Mouse (Mus musculus) heart, postnatal 10 days (tissue): ENCODE measurements at regions not wholly inside any gene's neighbourhood (a gene's known extent, or its start where the extent isn't known, plus 50 kb on each side); places are given as distances from the start of the nearest gene placed in this dataset.

Experiments used
- DNase-seq, 2 experiments: peaks; one replicate each; pipeline ENCODE4 v3.0.0; 2021
- intact Hi-C: fragments of 180-260 bp; cut with DNase I; formaldehyde crosslinking; loops from one replicate; pipeline ENCODE4 v1.15.1; 2025

DNA sequence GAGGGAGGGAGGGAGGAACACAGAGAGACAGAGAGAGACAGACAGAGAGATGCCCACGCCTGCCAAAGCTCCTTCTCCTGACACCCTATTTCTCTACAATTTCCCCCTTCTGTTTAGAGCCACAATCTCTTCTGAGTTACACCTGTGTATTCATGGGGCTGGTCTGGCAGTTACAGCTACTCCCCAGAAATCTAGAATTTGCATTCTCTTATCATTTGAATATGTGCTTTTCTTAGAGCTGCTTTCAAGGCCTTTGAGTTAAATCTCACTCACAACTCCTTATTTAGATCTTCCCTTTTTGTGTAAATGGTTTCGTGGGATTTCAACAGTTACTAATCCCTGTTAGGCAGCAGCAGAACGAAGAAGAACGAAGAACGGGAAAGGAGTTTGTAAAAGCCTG lies 55.0 kb upstream of the Cdkn2b start:
- intact Hi-C loops, result no loop called here
- no peak for DNase-seq

DNA sequence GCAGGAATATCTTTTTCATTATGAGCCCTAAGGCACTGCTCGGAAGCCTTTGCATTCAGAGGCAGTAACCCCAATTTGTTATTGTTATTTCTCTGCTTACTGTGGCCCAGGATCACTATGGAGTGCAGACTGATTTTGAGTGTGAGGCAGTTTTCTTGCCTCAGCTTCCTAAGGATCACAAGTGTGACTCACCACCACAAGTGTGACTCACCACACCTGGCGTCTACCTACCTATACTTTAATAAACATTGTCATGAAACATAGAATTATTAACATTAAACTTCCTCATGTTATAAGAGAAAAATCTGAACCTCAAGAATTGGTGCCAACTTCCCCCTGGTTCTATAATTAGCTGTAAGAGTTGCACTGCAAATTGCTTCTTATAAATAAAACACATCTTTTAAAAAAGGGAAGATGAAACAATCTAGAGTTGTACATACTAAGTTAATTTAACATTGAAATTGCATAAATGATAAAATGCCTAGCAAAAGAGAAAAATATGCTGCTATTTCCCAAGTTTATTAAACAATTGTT lies 52.4 kb upstream of the Cdkn2b start:
- intact Hi-C loops, result no loop called here
- no peak for DNase-seq

DNA sequence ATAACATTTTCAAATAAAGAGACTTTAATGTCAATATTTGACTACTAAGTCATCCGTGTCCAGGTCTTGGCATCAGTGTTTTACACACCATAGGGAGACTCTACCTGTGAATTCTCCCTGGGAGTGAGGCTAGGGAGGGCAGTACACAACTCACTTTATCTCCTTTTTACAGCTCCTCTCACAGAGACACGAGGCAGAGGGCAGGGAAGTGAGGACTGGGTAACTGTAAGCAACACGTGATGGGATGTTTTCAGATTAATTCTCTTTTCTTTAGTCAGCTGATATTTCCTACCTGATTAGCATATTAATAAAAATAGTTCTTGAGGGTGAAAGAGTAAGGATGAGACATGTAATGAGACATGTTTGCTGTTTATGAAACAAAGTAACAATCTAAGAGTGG lies 51.8 kb upstream of the Cdkn2b start:
- DNase-seq, result no peak
- intact Hi-C loops, result no loop called here

DNA sequence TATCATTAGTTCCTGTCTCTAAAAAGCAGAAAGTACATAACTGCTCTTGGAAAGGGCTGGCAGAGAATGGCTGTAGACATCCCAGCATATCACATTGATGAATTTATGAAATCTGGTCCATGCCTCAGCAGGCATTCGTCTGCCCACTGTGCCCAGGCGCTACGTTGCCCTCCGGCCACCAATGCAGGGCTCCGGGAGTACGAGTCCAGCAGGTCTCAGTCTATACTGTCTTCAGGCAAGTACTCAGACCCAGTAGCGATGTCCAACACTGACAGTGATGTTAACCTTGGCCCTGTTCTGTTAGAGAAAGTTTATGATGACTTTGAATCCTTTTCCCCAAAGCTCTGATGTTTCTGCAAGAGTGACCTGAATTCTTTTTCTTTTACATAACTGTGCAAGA lies 50.5 kb upstream of the Cdkn2b start:
- DNase-seq, result no peak
- intact Hi-C loops, result no loop called here
